Mouse (Mus musculus) cerebellum, adult 11 months (tissue): ENCODE measurements at regions not wholly inside any gene's neighbourhood (a gene's known extent, or its start where the extent isn't known, plus 50 kb on each side); places are given as distances from the start of the nearest gene placed in this dataset.
A peak's percentile ranks its signal among the peaks of the same experiment; 100 is the strongest.

Experiments used
- DNase-seq: peaks from one replicate; pipeline ENCODE4 v3.0.0; 2022

- no peak for DNase-seq
These were observed 1208.9 kb upstream of the G6pd2 start for GRCm38 (mm10) chr5:60599460-60600299.

- peak; percentile 1 for DNase-seq
These were observed 1208.3 kb upstream of the G6pd2 start for GRCm38 (mm10) chr5:60600300-60600648.

- DNase-seq, result no peak
These were observed 1199.5 kb upstream of the G6pd2 start for GRCm38 (mm10) chr5:60608943-60609614.
